Mouse (Mus musculus): ENCODE measurements around the gene Hoga1. TPM values are rescaled to one million over a fixed set of nuclear protein-coding genes. Genes with fewer than 3 reads are reported as not detected.

The Hoga1 gene
- polyA plus RNA-seq, 1 experiment from 2014 or later: 1.3 TPM

GRCm38 (mm10) chr19:42118142-42118541 lies 72.7 kb downstream of the Hoga1 start:
- H3K9me3 ChIP-seq: no peaks in the 10 kb centered on the region
- H3K4me2 ChIP-seq: no peak overlapping the region
- H3K27me3 ChIP-seq (replicated peaks): no peaks in the 10 kb centered on the region
- H3K4me1 ChIP-seq: no peaks in the 10 kb centered on the region
- 98% methylated on average over 9 of the region's 9 CpGs for WGBS
- no peak overlapping the region for H3K4me3 ChIP-seq
- H3K27ac ChIP-seq: no peak overlapping the region
- no peak overlapping the region for H3K9ac ChIP-seq
- ATAC-seq (replicated peaks): no peak
- peaks cover 45% of the 10 kb centered on the region for H3K36me3 ChIP-seq (replicated peaks)

DNA sequence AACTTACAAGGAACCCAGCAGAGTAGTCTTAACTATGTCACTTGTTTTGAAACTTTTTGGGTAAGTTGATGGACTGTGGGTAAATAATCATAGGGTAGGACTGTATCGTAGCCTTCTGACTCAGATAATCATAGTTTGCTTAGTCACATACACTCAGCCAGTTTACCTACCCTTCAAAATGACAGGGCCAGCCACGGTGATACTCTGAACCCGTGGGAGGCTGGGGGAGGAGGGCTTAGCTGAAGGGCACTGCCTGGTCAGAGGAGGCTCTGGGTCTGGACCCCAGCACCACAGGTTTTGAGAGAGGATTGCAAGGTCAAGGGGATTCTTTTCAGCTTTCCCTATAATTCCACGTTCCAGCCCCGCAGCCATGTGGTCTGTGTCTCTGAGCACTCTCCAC lies 73.2 kb downstream of the Hoga1 start:
- ATAC-seq (replicated peaks): no peak

GRCm38 (mm10) chr19:42120451-42120850 lies 75.0 kb downstream of the Hoga1 start:
- H3K9ac ChIP-seq: no peak overlapping the region
- no peak for ATAC-seq (replicated peaks)
- H3K36me3 ChIP-seq (replicated peaks): peaks cover 39% of the 10 kb centered on the region
- no peak overlapping the region for H3K4me2 ChIP-seq
- no peak overlapping the region for H3K4me3 ChIP-seq
- WGBS: 93% methylated on average over 8 of the region's 8 CpGs
- no peak overlapping the region for H3K27ac ChIP-seq
- H3K4me1 ChIP-seq: no peaks in the 10 kb centered on the region
- no peaks in the 10 kb centered on the region for H3K27me3 ChIP-seq (replicated peaks)
- H3K9me3 ChIP-seq: no peaks in the 10 kb centered on the region

More for the DNA sequence above, 73.2 kb downstream of the Hoga1 start:
- Histone ChIP-seq H3K27me3 (replicated peaks) (no peaks in the 10 kb centered on the region), H3K27ac (no peak overlapping the region), H3K4me3 (no peak overlapping the region), H3K36me3 (replicated peaks) (peaks cover 47% of the 10 kb centered on the region), H3K4me1 (no peaks in the 10 kb centered on the region), H3K9me3 (no peaks in the 10 kb centered on the region), H3K4me2 (no peak overlapping the region), H3K9ac (no peak overlapping the region)
- 88% methylated on average over 5 of the region's 5 CpGs for WGBS

Other genes with a start within 250 kb of the Hoga1 start
- 5.2 and 6.2 TPM in 2 replicates for gene Arhgap19, start 243.6 kb upstream of the Hoga1 start, polyA plus RNA-seq (2015; fragmentation: Nextera tagmentation; extraction: Ambion mirVana)
- gene Frat1, start 215.6 kb upstream of the Hoga1 start, polyA plus RNA-seq (2015; fragmentation: Nextera tagmentation; extraction: Ambion mirVana): 30.1 and 30.9 TPM in 2 replicates
- gene Frat2, start 197.5 kb upstream of the Hoga1 start, polyA plus RNA-seq (2015; fragmentation: Nextera tagmentation; extraction: Ambion mirVana): 9.5 and 9.7 TPM in 2 replicates
- gene Rrp12, start 149.4 kb upstream of the Hoga1 start, polyA plus RNA-seq (2015; fragmentation: Nextera tagmentation; extraction: Ambion mirVana): 16.7 and 18.5 TPM in 2 replicates
- 484 and 515 TPM in 2 replicates for gene Pgam1, start 133.7 kb upstream of the Hoga1 start, polyA plus RNA-seq (2015; fragmentation: Nextera tagmentation; extraction: Ambion mirVana)
- gene Exosc1, start 112.2 kb upstream of the Hoga1 start, polyA plus RNA-seq (2015; fragmentation: Nextera tagmentation; extraction: Ambion mirVana): 53.1 and 61.1 TPM in 2 replicates
- 88.0 and 91.9 TPM in 2 replicates for gene Zdhhc16, start 112.1 kb upstream of the Hoga1 start, polyA plus RNA-seq (2015; fragmentation: Nextera tagmentation; extraction: Ambion mirVana)
- gene Mms19, start 64.5 kb upstream of the Hoga1 start, polyA plus RNA-seq (2015; fragmentation: Nextera tagmentation; extraction: Ambion mirVana): 34.9 and 37.5 TPM in 2 replicates
- 10.0 and 13.6 TPM in 2 replicates for gene Ubtd1, start 63.8 kb upstream of the Hoga1 start, polyA plus RNA-seq (2015; fragmentation: Nextera tagmentation; extraction: Ambion mirVana)
- gene Ankrd2, start 9.6 kb upstream of the Hoga1 start, polyA plus RNA-seq (2015; fragmentation: Nextera tagmentation; extraction: Ambion mirVana): 0.56 and 0.83 TPM in 2 replicates
- not detected in 2 replicates for gene 4933411K16Rik, start 6.6 kb downstream of the Hoga1 start, polyA plus RNA-seq (2015; fragmentation: Nextera tagmentation; extraction: Ambion mirVana)
- 154 and 162 TPM in 2 replicates for gene Morn4, start 40.7 kb downstream of the Hoga1 start, polyA plus RNA-seq (2015; fragmentation: Nextera tagmentation; extraction: Ambion mirVana)
- 30.1 and 30.6 TPM in 2 replicates for gene Pi4k2a, start 44.9 kb downstream of the Hoga1 start, polyA plus RNA-seq (2015; fragmentation: Nextera tagmentation; extraction: Ambion mirVana)
- gene Avpi1, start 83.4 kb downstream of the Hoga1 start, polyA plus RNA-seq (2015; fragmentation: Nextera tagmentation; extraction: Ambion mirVana): 6.3 and 7.3 TPM in 2 replicates
- gene Marveld1, start 101.8 kb downstream of the Hoga1 start, polyA plus RNA-seq (2015; fragmentation: Nextera tagmentation; extraction: Ambion mirVana): 2.9 and 4.6 TPM in 2 replicates
- 70.3 and 74.2 TPM in 2 replicates for gene Zfyve27, start 118.3 kb downstream of the Hoga1 start, polyA plus RNA-seq (2015; fragmentation: Nextera tagmentation; extraction: Ambion mirVana)
- 1.1 and 1.3 TPM in 2 replicates for gene Sfrp5, start 156.6 kb downstream of the Hoga1 start, polyA plus RNA-seq (2015; fragmentation: Nextera tagmentation; extraction: Ambion mirVana)
- gene Golga7b, start 202.0 kb downstream of the Hoga1 start, polyA plus RNA-seq (2015; fragmentation: Nextera tagmentation; extraction: Ambion mirVana): 62.7 and 65.5 TPM in 2 replicates

Measured in midbrain, embryonic 15.5 days (tissue).